Mouse (Mus musculus) forebrain, embryonic 13.5 days (tissue): Measurements from ENCODE around the gene Pdgfd. TPM values are rescaled to one million over a fixed set of nuclear protein-coding genes. Genes with fewer than 3 reads are reported as not detected.
A peak's percentile ranks its signal among the peaks of the same experiment; 100 is the strongest.
"Not testable (repeated sequence)": the region's sequence is repeated elsewhere in the genome, so short reads cannot be mapped to it uniquely, and the experiment has no call there.

Experiments
- ATAC-seq: fragments of 200-750 bp; cut with Nextera tagmentation; 2 replicates; pipeline ENCODE4 v1.8.0; 2017
- H3K27ac ChIP-seq: fragments of 300-500 bp; sonication (generic); 2 replicates; pipeline ENCODE4 v1.5.1; 2015; ENCODE audit warnings: inconsistent platforms, mild to moderate bottlenecking, moderate library complexity
- H3K27me3 ChIP-seq: fragments of 300-500 bp; sonication (generic); 2 replicates; pipeline ENCODE4 v1.6.1; 2015; ENCODE audit warnings: mild to moderate bottlenecking, inconsistent platforms
- H3K36me3 ChIP-seq: fragments of 300-500 bp; sonication (generic); 2 replicates; pipeline ENCODE4 v1.6.1; 2015; ENCODE audit warnings: mild to moderate bottlenecking, inconsistent platforms; ENCODE audit not compliant: poor library complexity, severe bottlenecking
- H3K4me1 ChIP-seq: fragments of 300-500 bp; sonication (generic); 2 replicates; pipeline ENCODE4 v1.6.1; 2015; ENCODE audit warnings: inconsistent platforms
- H3K4me2 ChIP-seq: fragments of 300-500 bp; sonication (generic); 2 replicates; pipeline ENCODE4 v1.6.1; 2015; ENCODE audit warnings: inconsistent platforms, mild to moderate bottlenecking, moderate library complexity
- H3K4me3 ChIP-seq: fragments of 300-500 bp; sonication (generic); 2 replicates; pipeline ENCODE4 v1.5.1; 2015; ENCODE audit warnings: mild to moderate bottlenecking, inconsistent platforms
- H3K9ac ChIP-seq: fragments of 300-500 bp; sonication (generic); 2 replicates; pipeline ENCODE4 v1.6.1; 2015; ENCODE audit warnings: mild to moderate bottlenecking, inconsistent platforms
- H3K9me3 ChIP-seq: fragments of 300-500 bp; sonication (generic); replicated peaks from 2 replicates; pipeline ENCODE4 v1.6.1; 2016; ENCODE audit warnings: inconsistent platforms
- WGBS: fragments of 180-500 bp; shearing (Covaris S2); methylation state at CpG from one replicate; pipeline ENCODE4 v1.1.7; 2015; 5-methylcytosine and 5-hydroxymethylcytosine counted together
- polyA plus RNA-seq: library from polyadenylated mRNA; unstranded; fragments of >200 nt; fragmentation: Nextera tagmentation; extraction: Ambion mirVana; gene quantifications from 2 replicates; pipeline ENCODE4 v1.2.1, GENCODE M21; 2015

Gene Pdgfd
- 0.81 and 1.6 TPM in 2 replicates for polyA plus RNA-seq

- 1% methylated on average over 32 of the region's 32 CpGs for WGBS
- Histone ChIP-seq H3K4me1 (peaks cover 11% of the 10 kb centered on the region; the same call in 1 of the 2 replicates), H3K27ac (no peak within 1 kb of the TSS), H3K36me3 (no peaks in the 10 kb centered on the region), H3K4me3 (peak within 1 kb of the TSS; percentile 43), H3K4me2 (peak within 1 kb of the TSS; percentile 79), H3K9ac (peak within 1 kb of the TSS; percentile 60), H3K9me3 (no peaks in the 10 kb centered on the region), H3K27me3 (no peaks in the 10 kb centered on the region)
- peak; percentile 91 for ATAC-seq
These were observed at the start of gene Pdgfd for GRCm38 (mm10) chr9:6168391-6169037. Gene Pdgfd, plus strand, starts transcription at chr9:6168584.

GRCm38 (mm10) chr9:6169038-6169431, 651 bp downstream of the Pdgfd start:
- Histone ChIP-seq H3K36me3 (no peaks in the 10 kb centered on the region), H3K4me1 (peaks cover 11% of the 10 kb centered on the region; the same call in 1 of the 2 replicates), H3K4me2 (peak overlapping the region; percentile 79), H3K27me3 (no peaks in the 10 kb centered on the region), H3K9ac (no peak overlapping the region), H3K9me3 (no peaks in the 10 kb centered on the region), H3K27ac (no peak overlapping the region), H3K4me3 (peak overlapping the region; percentile 43)
- 60% methylated on average over 3 of the region's 3 CpGs for WGBS
- peak; percentile 50; the same call in 1 of the 2 replicates for ATAC-seq

GRCm38 (mm10) chr9:6170962-6171361, 2.6 kb downstream of the Pdgfd start:
- H3K4me1 ChIP-seq, result peaks cover 11% of the 10 kb centered on the region; the same call in 1 of the 2 replicates
- H3K27me3 ChIP-seq, result no peaks in the 10 kb centered on the region
- H3K9ac ChIP-seq, result no peak overlapping the region
- ATAC-seq, result no peak
- H3K36me3 ChIP-seq, result no peaks in the 10 kb centered on the region
- H3K9me3 ChIP-seq, result no peaks in the 10 kb centered on the region
- H3K4me2 ChIP-seq, result no peak overlapping the region
- H3K27ac ChIP-seq, result no peak overlapping the region
- H3K4me3 ChIP-seq, result no peak overlapping the region
- 87% methylated on average over 9 of the region's 9 CpGs for WGBS

- Histone ChIP-seq H3K4me1 (peaks cover 8% of the 10 kb centered on the region; the same call in 1 of the 2 replicates), H3K9ac (no peak overlapping the region), H3K27ac (no peak overlapping the region), H3K9me3 (no peaks in the 10 kb centered on the region), H3K4me2 (no peak overlapping the region), H3K36me3 (no peaks in the 10 kb centered on the region), H3K27me3 (no peaks in the 10 kb centered on the region), H3K4me3 (no peak overlapping the region)
- WGBS, result 91% methylated on average over 1 of the region's 1 CpGs
- ATAC-seq, result no peak
These were observed 4.9 kb downstream of the Pdgfd start for GRCm38 (mm10) chr9:6173276-6173675.

GRCm38 (mm10) chr9:6175731-6176130, 7.3 kb downstream of the Pdgfd start:
- Histone ChIP-seq H3K27ac (no peak overlapping the region), H3K4me2 (no peak overlapping the region), H3K27me3 (no peaks in the 10 kb centered on the region), H3K9ac (no peak overlapping the region), H3K4me3 (no peak overlapping the region), H3K4me1 (no peaks in the 10 kb centered on the region), H3K9me3 (no peaks in the 10 kb centered on the region), H3K36me3 (no peaks in the 10 kb centered on the region)
- 90% methylated on average over 4 of the region's 4 CpGs for WGBS
- no peak for ATAC-seq

GRCm38 (mm10) chr9:6182307-6182923, 14.0 kb downstream of the Pdgfd start:
- WGBS, result 91% methylated on average over 3 of the region's 3 CpGs
- Histone ChIP-seq H3K36me3 (no peaks in the 10 kb centered on the region), H3K4me3 (no peak overlapping the region), H3K9me3 (no peaks in the 10 kb centered on the region), H3K4me2 (no peak overlapping the region), H3K27ac (no peak overlapping the region), H3K9ac (no peak overlapping the region), H3K27me3 (no peaks in the 10 kb centered on the region), H3K4me1 (no peaks in the 10 kb centered on the region)
- ATAC-seq, result no peak

- Histone ChIP-seq H3K9me3 (no peaks in the 10 kb centered on the region), H3K27ac (no peak overlapping the region), H3K9ac (no peak overlapping the region), H3K4me1 (no peaks in the 10 kb centered on the region), H3K4me2 (no peak overlapping the region), H3K36me3 (no peaks in the 10 kb centered on the region), H3K4me3 (no peak overlapping the region), H3K27me3 (no peaks in the 10 kb centered on the region)
- WGBS, result 5% methylated on average over 3 of the region's 3 CpGs
- no peak for ATAC-seq
These were observed 19.6 kb downstream of the Pdgfd start for GRCm38 (mm10) chr9:6187955-6188354.

- Histone ChIP-seq H3K9me3 (no peaks in the 10 kb centered on the region), H3K27me3 (no peaks in the 10 kb centered on the region), H3K4me2 (no peak overlapping the region), H3K36me3 (no peaks in the 10 kb centered on the region), H3K9ac (no peak overlapping the region), H3K27ac (no peak overlapping the region), H3K4me1 (no peaks in the 10 kb centered on the region), H3K4me3 (no peak overlapping the region)
- ATAC-seq, result no peak
- whole genome bisulfite sequencing, result 31% methylated on average over 1 of the region's 1 CpGs
These were observed 25.0 kb downstream of the Pdgfd start for GRCm38 (mm10) chr9:6193352-6193751.

GRCm38 (mm10) chr9:6212862-6213261, 44.5 kb downstream of the Pdgfd start:
- no peak for ATAC-seq
- Histone ChIP-seq H3K27me3 (no peaks in the 10 kb centered on the region), H3K27ac (no peak overlapping the region), H3K4me1 (no peaks in the 10 kb centered on the region), H3K4me2 (no peak overlapping the region), H3K4me3 (no peak overlapping the region), H3K9me3 (no peaks in the 10 kb centered on the region), H3K9ac (no peak overlapping the region), H3K36me3 (no peaks in the 10 kb centered on the region)
- WGBS, result 72% methylated on average over 5 of the region's 5 CpGs

- H3K4me2 ChIP-seq, result no peak overlapping the region
- no peaks in the 10 kb centered on the region for H3K9me3 ChIP-seq
- no peaks in the 10 kb centered on the region for H3K27me3 ChIP-seq
- no peak for ATAC-seq
- H3K27ac ChIP-seq, result no peak overlapping the region
- H3K36me3 ChIP-seq, result no peaks in the 10 kb centered on the region
- WGBS, result 69% methylated on average over 1 of the region's 1 CpGs
- no peak overlapping the region for H3K4me3 ChIP-seq
- H3K9ac ChIP-seq, result no peak overlapping the region
- H3K4me1 ChIP-seq, result no peaks in the 10 kb centered on the region
These were observed 49.1 kb downstream of the Pdgfd start for GRCm38 (mm10) chr9:6217505-6217904.

- not testable (repeated sequence) for H3K36me3 ChIP-seq, H3K27me3 ChIP-seq, H3K4me1 ChIP-seq, H3K4me2 ChIP-seq, H3K9ac ChIP-seq, H3K9me3 ChIP-seq, ATAC-seq, H3K27ac ChIP-seq, H3K4me3 ChIP-seq
- 84% methylated on average over 1 of the region's 1 CpGs for WGBS
These were observed 67.6 kb downstream of the Pdgfd start for GRCm38 (mm10) chr9:6235982-6236381.

- no peaks in the 10 kb centered on the region for H3K27me3 ChIP-seq
- H3K4me2 ChIP-seq, result no peak overlapping the region
- 0 out of 2 replicates have a peak, but pooled peaks cover 3% of the 10 kb centered on the region for H3K4me1 ChIP-seq
- no peaks in the 10 kb centered on the region for H3K36me3 ChIP-seq
- WGBS, result 42% methylated on average over 1 of the region's 1 CpGs
- H3K27ac ChIP-seq, result no peak overlapping the region
- H3K9me3 ChIP-seq, result no peaks in the 10 kb centered on the region
- no peak overlapping the region for H3K4me3 ChIP-seq
- no peak overlapping the region for H3K9ac ChIP-seq
- peak; percentile 68 for ATAC-seq
These were observed 81.9 kb downstream of the Pdgfd start for GRCm38 (mm10) chr9:6250320-6250719.
